Mouse (Mus musculus) spleen, adult 2 months (tissue): ENCODE results near the gene Lrr1. TPM values are rescaled to one million over a fixed set of nuclear protein-coding genes. Genes with fewer than 3 reads are reported as not detected.
"Not testable (repeated sequence)": the region's sequence is repeated elsewhere in the genome, so short reads cannot be mapped to it uniquely, and the experiment has no call there.

Experiments
- DNase-seq, 2 experiments: peaks; one replicate each; pipeline versions ENCODE4 v3.0.0 to v3.0.0-alpha.2; 2012 to 2021; ENCODE audit warnings: low spot score in 2 of 2, low read depth in 1 of 2
- H3K27ac ChIP-seq: fragments of 200-500 bp; 2 replicates; pipeline ENCODE4 v1.5.1; 2012; ENCODE audit warnings: low read length, inconsistent platforms; ENCODE audit not compliant: insufficient read depth
- H3K27me3 ChIP-seq: fragments of 200-500 bp; 2 replicates; pipeline ENCODE4 v1.6.1; 2012; ENCODE audit warnings: mild to moderate bottlenecking, moderate library complexity, low read length, inconsistent platforms; ENCODE audit not compliant: control insufficient read depth, insufficient read depth
- H3K36me3 ChIP-seq: fragments of 200-500 bp; 2 replicates; pipeline ENCODE4 v1.6.1; 2012; ENCODE audit warnings: mild to moderate bottlenecking, low read length, inconsistent platforms; ENCODE audit not compliant: control insufficient read depth, insufficient read depth
- H3K4me1 ChIP-seq: fragments of 200-500 bp; 2 replicates; pipeline ENCODE4 v1.6.1; 2011; ENCODE audit warnings: inconsistent platforms; ENCODE audit not compliant: control insufficient read depth, insufficient read depth, insufficient read length
- H3K4me3 ChIP-seq: fragments of 200-500 bp; 2 replicates; pipeline ENCODE4 v1.5.1; 2011; ENCODE audit warnings: mild to moderate bottlenecking, inconsistent platforms; ENCODE audit not compliant: insufficient read depth, insufficient read length; ENCODE audit errors: extremely low read depth
- CTCF ChIP-seq: fragments of 200-500 bp; IDR thresholded peaks from 2 replicates; pipeline ENCODE4 v1.5.1; 2011; ENCODE audit warnings: mild to moderate bottlenecking, inconsistent platforms; ENCODE audit not compliant: insufficient read depth, insufficient read length, insufficient replicate concordance; ENCODE audit errors: extremely low read depth
- POLR2A ChIP-seq: fragments of 200-500 bp; IDR thresholded peaks from 2 replicates; pipeline ENCODE4 v1.6.1; 2011; ENCODE audit warnings: low read depth, low read length, inconsistent platforms
- WGBS: fragments of 180-500 bp; shearing (Covaris S2); methylation state at CpG from one replicate; pipeline ENCODE4 v1.1.7; 2018; 5-methylcytosine and 5-hydroxymethylcytosine counted together
- polyA plus RNA-seq: library from polyadenylated mRNA; depleted of rRNA; stranded (reverse); fragments of >200 nt; gene quantifications from 2 replicates; pipeline ENCODE4 v1.2.3, GENCODE M21; 2012

Gene Lrr1
- polyA plus RNA-seq, 1 experiment: 0.82 TPM

DNA sequence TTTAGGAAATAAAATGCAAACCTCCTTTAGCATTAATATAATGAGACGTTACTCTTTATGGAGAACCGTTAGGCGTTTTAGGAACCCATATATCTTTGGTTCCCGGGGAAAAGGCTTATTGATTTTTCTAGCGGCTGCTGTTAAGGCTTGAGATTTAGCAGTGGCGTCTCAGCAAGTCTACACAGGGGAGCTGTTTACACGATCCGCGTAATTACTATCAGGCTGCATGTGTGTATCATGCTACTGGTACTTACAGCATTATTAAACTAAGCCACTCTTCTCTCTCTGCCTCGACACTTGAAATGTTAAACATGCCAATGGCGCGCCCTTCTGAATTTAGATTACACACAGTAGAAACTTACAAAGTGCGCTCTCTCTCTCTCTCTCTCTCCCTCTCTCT lies 18.6 kb upstream of the Lrr1 start:
- Histone ChIP-seq H3K4me1 (no peaks in the 10 kb centered on the region), H3K27me3 (no peaks in the 10 kb centered on the region), H3K36me3 (no peaks in the 10 kb centered on the region), H3K4me3 (no peak overlapping the region), H3K27ac (no peak overlapping the region)
- WGBS: 90% methylated on average over 13 of the region's 13 CpGs
- TF ChIP-seq POLR2A (no peak), CTCF (no peak)
- DNase-seq: no peak

DNA sequence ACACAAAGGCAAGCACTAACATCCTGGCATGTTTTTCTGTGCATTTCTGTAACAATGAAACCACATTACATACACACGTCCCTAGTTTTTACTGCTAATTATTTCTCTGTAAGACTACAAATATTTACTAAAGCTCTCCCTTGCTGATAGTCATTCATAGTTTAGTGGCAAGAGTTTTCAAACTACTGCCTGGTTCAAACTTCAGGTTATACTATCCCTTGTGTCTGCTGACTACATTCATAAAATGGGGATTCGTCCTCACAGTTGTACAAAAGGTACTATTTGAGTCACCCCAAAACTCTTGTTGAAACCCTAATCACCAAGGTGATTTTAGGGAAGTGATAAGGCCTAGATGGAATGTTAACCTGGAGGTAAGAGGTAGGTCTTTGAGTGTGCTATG lies 12.7 kb upstream of the Lrr1 start:
- no peak for DNase-seq
- H3K36me3 ChIP-seq: peaks cover 9% of the 10 kb centered on the region
- peaks cover 3% of the 10 kb centered on the region; the same call in 1 of the 2 replicates for H3K4me1 ChIP-seq
- H3K4me3 ChIP-seq: no peak overlapping the region
- no peak for TF ChIP-seq POLR2A
- TF ChIP-seq CTCF: no peak
- no peaks in the 10 kb centered on the region for H3K27me3 ChIP-seq
- no peak overlapping the region for H3K27ac ChIP-seq
- 89% methylated on average over 2 of the region's 2 CpGs for WGBS

DNA sequence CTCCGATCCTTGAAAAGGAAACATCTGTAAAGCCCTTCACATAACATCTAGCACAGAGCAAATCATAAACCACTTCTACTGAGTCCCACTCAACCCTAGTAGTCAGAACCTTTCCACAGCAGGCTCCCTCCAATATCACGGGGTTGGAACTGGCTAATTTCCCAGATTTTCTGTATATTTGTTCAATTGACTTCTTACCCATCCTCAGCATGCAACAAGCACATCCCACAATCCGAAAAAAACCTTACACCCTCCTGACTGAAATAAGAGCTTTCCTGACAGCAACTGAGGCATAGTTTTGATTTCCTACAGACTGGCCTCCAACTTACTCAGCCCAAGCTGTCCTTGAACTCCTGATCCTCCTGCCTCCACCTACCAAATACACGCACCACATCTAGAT lies 12.2 kb upstream of the Lrr1 start:
- H3K36me3 ChIP-seq: peaks cover 9% of the 10 kb centered on the region
- TF ChIP-seq CTCF: no peak
- TF ChIP-seq POLR2A: no peak

DNA sequence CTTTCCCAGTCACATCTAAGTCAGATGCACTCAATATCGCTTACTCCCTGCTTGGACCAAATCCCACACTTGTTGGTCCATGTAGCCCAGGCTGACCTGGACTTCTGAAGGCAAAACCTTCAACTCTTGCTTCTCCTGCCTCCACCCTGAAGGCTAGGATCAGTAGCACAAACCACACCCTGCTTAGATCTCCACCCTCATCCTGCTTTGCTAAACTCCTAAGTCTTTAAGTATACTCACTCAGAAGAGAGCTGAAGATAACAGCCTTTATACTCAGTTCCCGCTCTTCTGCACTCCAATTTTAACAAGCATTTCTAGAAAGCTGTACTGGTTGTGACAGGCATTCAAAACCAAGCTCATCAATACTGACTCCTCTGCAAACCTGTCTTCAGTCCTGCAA lies 11.5 kb upstream of the Lrr1 start:
- no peak for DNase-seq
- H3K4me3 ChIP-seq: no peak overlapping the region
- H3K4me1 ChIP-seq: peaks cover 3% of the 10 kb centered on the region; the same call in 1 of the 2 replicates
- no peak overlapping the region for H3K27ac ChIP-seq
- WGBS: 84% methylated on average over 2 of the region's 2 CpGs
- peaks cover 9% of the 10 kb centered on the region for H3K36me3 ChIP-seq
- no peaks in the 10 kb centered on the region for H3K27me3 ChIP-seq
- TF ChIP-seq POLR2A (no peak), CTCF (no peak)

More for the DNA sequence above, 12.2 kb upstream of the Lrr1 start:
- no peaks in the 10 kb centered on the region for H3K27me3 ChIP-seq
- no peak overlapping the region for H3K27ac ChIP-seq
- H3K4me3 ChIP-seq: no peak overlapping the region
- H3K4me1 ChIP-seq: peaks cover 3% of the 10 kb centered on the region; the same call in 1 of the 2 replicates
- 90% methylated on average over 4 of the region's 4 CpGs for WGBS
- no peak for DNase-seq

DNA sequence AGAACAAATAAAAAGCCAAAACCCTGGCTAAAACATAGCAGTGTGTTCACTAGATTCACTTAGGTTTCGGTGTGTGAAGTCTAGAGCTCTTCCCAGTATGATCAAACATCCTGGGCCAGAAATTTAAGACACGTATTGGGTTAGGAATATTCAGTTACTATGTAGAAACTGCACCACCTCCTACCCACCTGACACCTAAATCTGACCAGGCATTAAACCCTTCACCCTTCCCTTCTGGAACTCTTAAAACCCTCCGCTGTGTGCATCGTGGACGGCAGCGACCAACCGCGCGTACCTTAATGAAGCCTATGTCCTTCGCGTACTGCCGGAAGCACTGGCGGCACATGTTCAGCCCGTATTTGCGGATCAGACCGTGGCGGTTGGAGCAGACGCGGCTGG lies 10.2 kb upstream of the Lrr1 start:
- Histone ChIP-seq H3K4me1 (peaks cover 3% of the 10 kb centered on the region; the same call in 1 of the 2 replicates), H3K27ac (peak overlapping the region; percentile 94), H3K27me3 (no peaks in the 10 kb centered on the region), H3K36me3 (peaks cover 9% of the 10 kb centered on the region), H3K4me3 (peak overlapping the region; percentile 84)
- DNase-seq: no peak
- TF ChIP-seq CTCF (no peak), POLR2A (no peak)
- WGBS: under 1% methylated on average over 19 of the region's 19 CpGs

DNA sequence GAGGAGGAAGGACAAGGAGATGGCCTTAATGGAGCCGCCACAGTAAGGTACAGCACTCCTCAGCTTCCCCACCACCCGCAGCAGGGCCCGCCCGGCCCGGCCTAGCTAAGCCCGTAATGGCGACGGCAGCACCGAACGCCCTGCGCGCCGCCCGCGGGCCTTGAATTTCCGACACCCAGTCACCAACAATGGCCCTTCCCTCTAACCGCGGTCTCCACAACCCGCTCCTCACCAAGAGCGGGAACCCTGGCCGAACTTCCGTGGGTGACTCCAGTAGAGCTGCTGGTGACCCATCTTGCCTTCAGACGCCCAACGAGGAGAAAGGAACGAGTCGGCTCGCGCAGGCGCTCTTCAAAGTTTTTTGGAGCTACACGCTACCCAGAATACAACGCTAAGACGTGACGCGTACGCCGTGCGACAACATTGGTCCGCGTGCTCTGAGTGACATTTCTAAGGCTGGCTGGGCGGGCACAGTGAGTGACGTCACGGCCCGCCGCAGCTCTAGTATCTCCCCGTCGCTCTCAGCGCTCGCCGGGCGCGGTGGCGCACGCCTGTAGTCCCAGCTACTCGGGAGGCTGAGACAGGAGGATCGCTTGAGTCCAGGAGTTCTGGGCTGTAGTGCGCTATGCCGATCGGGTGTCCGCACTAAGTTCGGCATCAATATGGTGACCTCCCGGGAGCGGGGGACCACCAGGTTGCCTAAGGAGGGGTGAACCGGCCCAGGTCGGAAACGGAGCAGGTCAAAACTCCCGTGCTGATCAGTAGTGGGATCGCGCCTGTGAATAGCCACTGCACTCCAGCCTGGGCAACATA lies 9.6 kb upstream of the Lrr1 start, which contains the start of gene Rps29:
TSS of gene Rps29 (minus strand) at position 422 of the 813 bp plus-strand sequence.
- TF ChIP-seq POLR2A: peak; percentile 82
- DNase-seq: peak; percentile 93 to 98
- not testable (repeated sequence) for H3K4me1 ChIP-seq, H3K36me3 ChIP-seq, H3K27me3 ChIP-seq
- under 1% methylated on average over 62 of the region's 68 CpGs for WGBS
- peak within 1 kb of the TSS; percentile 84 for H3K4me3 ChIP-seq
- H3K27ac ChIP-seq: peak within 1 kb of the TSS; percentile 94

DNA sequence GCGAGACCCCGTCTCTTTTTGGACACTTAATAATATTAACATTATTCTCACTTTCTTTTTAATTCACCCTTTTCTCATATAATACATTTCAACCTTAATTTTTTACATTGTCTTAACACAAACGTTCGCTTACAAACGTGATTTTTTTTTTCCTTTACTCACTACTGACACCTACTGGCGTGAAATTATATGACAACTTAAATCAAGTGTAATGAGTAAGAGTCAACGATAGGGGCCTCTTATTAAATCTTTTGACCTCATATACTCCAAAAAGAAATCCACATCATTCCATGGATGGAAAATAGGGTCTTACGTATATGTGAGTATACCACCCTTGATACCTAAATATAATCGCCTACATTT lies 9.1 kb upstream of the Lrr1 start:
- peak overlapping the region; percentile 69; the same call in 1 of the 2 replicates for H3K27ac ChIP-seq
- no peaks in the 10 kb centered on the region for H3K27me3 ChIP-seq
- TF ChIP-seq CTCF (no peak), POLR2A (no peak)
- WGBS: 2% methylated on average over 9 of the region's 9 CpGs
- peak in 1 of 2 experiments; percentile 83 for DNase-seq
- no peak overlapping the region; the same call in 1 of the 2 replicates for H3K4me3 ChIP-seq
- peaks cover 3% of the 10 kb centered on the region; the same call in 1 of the 2 replicates for H3K4me1 ChIP-seq
- H3K36me3 ChIP-seq: peaks cover 9% of the 10 kb centered on the region

DNA sequence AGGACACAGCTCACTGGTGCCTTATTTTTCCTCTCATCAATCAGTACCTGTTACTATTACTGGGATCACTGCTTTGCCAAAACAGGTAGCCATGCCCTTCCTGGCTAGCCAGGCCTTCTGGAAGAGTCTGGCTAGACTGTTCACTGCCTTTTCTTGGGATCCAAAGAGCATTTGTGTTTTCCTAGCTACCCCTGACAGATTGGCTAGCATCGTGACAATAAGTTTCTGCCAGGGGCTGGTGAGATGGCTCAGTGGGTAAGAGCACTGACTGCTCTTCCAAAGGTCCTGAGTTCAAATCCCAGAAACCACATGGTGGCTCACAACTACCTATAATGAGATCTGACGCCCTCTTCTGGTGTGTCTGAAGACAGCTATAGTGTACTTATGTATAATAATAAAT lies 7.9 kb upstream of the Lrr1 start:
- not testable (repeated sequence) for H3K4me3 ChIP-seq, DNase-seq, H3K27ac ChIP-seq, H3K36me3 ChIP-seq, H3K4me1 ChIP-seq, H3K27me3 ChIP-seq
- 90% methylated on average over 2 of the region's 2 CpGs for WGBS

DNA sequence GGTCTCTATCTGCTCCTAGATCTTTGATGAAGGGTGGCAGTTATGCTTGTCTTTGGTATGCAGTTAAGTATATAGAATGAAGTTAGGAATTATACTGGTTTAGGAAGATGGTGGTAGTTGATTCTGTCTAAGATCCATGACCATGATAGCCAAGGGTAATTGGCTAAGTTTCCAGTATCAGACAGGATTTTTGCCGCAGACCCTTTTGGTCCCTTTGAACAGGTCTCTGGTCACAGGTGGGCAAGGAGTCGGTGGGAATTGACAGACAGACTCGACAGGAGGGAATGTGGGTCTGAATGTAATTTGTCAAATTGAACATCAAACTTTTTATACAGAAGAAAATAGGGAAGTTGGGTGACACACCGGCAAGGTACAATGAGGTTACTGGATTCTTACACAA lies 5.0 kb upstream of the Lrr1 start:
- H3K4me1 ChIP-seq, H3K4me3 ChIP-seq, H3K36me3 ChIP-seq, H3K27me3 ChIP-seq, DNase-seq, H3K27ac ChIP-seq: not testable (repeated sequence)
- WGBS: 72% methylated on average over 4 of the region's 4 CpGs
